Mouse (Mus musculus) CD8-positive naive resting alpha-beta T cell, adult 2 months (primary cell): Measurements from ENCODE around the gene Ntn3.

Experiments used
- DNase-seq, 2 experiments: peaks; one replicate each; pipeline ENCODE4 v3.0.0; 2022; ENCODE audit warnings: low read depth in 2 of 2, low spot score in 2 of 2

Ntn3 gene

DNA sequence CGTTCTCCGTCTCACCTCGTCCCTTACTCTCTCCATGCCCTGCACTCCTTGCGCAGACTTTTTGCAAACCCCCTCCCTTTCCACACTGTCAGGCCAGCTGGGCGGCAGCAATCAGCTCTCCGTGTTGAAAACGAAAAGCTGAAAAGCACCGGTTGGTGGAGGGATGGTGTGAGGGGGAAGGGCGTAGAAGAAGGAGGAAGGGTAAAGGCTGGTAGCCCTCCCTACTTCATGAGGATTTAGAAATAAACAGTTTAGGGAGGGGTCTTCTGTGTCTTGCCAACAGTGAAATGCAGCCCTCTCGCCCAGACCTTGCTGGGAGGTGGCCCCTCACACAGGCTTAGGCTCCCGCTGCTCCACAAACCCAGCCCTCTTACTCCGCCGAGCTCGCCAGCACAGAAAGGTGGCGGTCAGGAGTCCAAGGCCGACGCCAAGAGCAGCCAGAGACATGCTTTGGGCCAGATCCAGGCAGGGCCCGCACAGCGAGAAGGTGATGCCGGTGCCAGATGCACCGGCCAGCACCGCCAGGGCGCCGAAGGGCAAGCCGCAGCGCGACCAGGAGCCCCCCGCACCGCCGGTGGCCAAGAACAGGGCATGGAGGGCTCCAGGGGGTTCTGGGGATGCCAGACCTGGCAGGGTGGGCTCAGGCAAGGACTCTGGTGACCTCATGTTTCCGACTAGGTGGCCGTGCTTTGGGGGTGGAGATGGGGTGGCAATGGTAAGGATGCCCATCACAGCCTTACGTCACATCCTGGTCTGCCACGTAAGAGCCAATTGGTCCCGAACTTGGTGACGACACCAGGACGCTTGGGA, 2.5 kb upstream of the Ntn3 start:
- no peak for DNase-seq

DNA sequence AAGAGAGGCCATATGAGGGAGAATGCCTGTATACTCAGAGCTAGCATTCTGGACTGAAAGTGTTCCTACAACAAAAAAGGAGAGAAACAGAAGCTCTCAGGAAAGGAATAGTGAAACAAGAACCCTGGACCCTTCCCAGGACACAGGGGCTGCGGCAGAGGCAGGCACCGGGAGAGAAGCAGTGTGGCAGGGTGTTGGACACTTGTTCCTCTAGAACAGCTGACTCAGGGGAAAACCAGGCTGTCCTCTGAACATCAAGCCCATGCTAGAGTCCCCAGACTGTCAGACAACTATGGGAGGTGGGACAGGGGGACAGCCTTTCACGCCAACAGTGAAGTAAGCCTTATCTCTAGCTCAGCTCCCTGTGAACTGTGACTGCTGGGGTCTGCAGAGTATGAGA, 1.3 kb upstream of the Ntn3 start:
- no peak for DNase-seq

DNA sequence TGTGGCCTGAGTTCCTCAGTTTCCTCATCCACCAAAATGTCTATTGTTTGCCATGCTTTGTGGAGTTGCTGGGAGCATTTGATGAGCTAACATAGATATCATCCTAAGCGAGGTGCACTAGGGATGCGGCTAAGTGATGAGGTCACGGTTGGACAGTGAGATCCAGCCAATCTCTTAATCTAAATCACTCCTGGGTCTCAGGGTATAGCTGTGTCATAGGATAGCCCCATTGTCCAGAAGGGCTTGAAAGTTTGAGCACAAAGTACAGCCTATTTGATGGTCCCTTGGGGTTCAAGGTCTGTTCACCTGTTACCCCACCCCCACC, 547 bp upstream of the Ntn3 start:
- DNase-seq = no peak

DNA sequence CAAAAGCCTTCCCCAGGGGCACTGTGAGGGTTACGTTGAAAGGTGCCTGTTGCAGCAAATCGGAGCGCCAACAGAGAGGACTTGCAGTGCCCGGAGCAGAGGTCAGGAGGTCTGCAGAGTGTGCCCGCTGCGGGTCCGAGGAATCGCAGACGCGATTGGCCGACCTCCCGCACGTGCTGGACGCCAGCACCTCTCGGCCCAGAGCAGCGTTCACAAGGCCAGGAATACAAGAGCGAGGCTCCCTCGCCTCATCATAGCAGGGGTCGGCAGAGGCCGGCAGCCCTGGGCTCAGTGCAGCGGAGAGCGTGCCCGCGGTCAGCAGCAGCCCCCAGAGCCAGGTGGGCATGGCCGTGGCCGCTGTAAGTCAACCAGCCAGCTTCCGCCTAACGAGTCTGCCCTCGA, 689 bp downstream of the Ntn3 start:
- no peak for DNase-seq

DNA sequence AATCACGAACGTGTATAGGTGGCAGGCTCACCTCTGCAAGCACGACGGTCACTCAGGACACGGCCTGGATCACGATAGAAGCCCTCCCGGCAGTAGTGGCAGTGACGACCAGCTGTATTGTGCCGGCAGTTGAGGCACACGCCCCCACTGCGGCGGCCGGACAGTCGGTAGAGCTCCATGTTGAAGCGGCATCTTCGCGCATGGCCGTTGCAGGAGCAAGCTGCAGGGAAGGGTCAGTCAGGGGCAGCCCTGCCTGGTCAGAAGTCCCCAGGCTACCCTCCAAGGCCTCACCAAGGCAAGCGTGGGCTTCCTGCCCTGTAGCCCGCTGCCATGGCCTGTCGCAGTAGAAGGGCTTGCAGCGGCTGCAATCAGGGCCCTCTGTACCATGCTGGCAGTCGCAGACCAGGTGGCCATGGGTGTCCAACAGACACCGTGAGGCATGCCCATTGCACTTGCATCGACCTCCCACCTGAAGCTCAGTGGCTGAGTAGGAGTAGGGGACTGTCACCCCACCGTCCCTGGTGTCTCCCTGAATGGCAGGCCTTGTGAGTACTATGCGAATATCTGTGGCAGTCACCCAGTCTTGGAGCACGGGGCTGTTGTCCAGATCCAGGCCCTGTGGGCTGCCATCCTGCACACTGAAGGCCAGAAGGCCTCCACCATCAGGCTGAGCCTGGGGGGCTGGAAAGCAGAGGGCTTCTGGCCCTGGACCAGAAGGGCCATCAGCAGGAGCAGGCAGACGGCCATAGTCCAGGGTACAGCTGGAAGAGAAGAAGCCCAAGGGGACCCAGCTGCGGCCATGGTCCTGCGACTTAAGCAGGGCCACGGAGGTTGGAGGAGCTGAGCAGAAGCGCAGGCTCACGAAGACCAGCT, 1.3 kb downstream of the Ntn3 start:
- DNase-seq = no peak

DNA sequence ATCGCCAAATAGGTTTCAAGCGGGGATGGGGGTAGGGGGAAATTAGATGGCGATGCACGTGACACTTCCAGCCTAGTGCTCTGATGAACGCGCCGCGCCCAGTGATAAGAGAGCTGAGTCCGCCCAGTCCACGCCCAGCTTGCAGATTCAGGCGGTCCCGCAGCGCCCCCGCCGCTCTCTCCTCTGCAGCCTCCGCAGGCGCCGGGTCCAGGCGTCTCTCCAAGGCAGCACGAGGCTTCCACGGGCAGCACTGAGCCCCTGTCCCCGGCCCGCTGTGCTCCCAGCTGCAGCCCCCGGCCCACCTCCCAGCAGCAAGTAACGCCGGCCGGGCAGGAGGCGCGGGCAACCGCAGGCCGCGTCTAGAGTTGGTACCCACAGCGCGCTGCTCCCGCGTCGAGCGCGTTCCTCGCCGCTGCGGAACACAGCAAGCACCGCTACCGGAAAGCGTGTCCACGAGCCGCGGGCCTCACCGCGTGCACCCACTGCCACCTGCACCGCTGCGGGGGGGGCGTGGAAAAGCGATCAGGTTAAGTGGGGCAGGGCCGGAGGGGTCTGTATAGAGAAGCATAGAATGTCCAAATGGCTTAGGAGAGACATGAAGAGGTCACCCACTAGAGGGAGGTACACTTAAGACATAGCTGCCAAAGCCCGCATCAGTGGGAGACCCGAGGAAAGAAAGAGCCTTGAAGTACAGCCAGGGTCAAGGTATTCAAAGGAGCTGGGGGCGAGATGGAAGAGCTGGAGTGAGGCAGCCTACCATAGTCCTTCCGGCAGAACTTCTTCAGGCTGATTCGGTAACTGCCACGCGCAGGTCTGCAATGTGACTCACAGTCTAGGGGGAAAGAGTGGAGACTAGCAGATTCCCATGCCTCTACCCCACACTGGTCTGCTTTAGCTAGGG, 2.6 kb downstream of the Ntn3 start:
- no peak for DNase-seq

DNA sequence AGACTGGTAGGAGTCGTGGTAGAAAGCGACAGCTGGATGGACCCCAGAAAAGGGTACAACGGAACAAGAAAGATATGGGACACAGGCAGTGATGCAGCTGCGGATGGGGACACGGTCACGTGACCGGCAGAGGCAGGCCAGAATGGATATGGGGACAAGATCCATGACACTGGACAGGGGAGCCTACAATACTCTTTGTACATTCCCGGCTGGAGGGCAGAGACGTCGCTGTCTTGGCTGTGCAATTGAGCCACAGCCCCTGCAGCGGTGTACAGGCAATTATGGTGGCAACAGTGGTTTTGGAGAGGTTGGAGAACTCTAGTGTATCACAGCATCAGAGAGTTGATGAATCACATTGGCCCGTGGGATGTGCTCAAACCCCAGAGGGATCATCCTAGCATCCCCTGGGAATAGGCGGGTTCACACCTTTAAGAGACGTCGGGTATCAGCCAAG, 3.4 kb downstream of the Ntn3 start:
- no peak for DNase-seq

DNA sequence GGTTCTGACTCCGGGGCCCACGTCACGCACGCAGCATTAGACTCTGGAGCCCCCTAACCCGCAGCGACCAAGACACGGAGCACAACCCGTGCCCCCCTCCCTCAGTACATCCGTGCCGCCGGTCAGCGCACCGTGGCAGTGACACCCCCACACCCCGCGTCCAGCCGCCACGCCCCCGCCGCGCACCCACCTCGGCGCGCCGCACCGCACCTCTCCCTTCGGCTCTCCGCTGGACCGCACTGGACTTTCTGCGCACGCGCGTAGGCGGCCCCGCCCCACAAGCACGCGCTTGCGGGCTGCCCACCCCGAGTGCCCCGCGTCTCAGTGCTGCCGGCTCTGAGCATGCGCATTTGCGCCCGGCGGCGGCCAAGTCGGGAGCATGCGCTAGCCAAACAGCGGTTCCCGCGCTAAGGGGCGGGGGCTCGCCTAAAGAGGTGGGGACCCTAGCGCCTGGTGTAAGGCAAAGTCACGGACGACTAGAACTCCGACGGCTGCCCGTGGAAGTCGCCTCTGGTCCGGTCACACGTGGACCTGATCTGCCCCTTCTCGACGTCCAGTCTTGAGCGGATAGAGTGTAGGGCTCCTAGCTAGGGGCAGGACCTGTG, 3.9 kb downstream of the Ntn3 start, which contains the start of gene Tbc1d24:
Gene Tbc1d24, minus strand, starts transcription at position 279 of the 605 bp plus-strand sequence.
- DNase-seq = peak; percentile 74 to 75

DNA sequence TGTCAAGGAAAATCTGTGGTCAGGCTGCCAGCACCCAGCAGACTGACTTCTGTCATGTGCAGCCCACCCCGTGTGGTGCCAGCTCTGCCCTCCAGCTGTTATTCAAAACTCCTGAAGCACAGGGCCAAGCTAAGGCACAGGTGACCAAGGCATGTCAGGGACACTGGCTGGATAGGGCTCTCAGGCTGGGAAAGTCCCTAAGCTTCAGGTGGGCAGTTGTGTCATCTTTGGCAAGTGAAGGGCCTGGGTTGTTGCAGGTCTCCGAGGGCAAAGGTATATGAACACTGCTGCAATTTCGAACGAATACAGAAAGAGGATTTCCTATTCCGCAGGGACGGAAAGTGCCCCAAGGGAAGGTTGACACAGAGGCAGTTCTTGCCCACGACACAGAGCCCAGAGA, 4.5 kb downstream of the Ntn3 start:
- no peak for DNase-seq

DNA sequence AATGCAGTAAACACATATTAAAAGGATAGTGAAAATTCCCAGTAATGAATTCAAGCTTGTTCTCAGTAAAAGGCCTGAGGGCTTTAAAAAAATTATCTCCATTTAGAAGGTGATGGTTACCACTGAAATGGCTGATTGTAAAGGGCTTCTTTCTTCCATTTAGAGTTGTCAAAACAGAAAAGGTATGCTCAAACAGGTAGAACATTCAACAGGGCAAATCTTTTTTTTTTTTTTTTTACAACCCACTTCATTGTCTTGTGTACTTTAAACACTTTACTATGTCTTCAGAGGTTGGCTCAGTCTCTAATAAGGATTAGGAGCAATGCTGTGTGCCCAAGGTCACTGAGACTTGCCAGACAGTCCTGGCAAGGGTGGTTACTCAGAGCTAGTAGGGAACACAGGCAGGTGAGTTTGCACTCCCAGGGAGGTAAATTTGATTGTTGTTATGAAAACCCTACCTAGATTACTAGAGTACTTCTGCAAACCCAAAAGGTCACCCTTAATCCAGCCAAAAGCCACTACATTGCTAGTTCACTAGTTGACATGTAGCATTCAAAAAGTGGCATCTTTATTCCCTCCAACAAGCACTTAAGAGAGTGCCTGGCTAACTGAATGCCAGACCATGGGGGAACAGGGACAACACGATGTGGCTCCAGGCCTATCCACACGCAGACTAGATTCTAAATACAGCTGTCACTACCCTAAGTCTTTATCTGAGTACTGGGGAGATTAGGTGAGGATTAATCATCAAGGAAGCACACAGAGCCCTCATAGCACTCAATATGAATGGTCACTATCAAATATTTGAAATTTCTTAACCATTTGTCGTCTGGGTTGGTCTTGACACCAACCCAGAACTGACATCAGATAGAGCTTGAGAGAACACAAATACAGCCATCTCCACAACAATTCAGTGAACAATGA, 5.5 kb downstream of the Ntn3 start:
- DNase-seq = no peak

DNA sequence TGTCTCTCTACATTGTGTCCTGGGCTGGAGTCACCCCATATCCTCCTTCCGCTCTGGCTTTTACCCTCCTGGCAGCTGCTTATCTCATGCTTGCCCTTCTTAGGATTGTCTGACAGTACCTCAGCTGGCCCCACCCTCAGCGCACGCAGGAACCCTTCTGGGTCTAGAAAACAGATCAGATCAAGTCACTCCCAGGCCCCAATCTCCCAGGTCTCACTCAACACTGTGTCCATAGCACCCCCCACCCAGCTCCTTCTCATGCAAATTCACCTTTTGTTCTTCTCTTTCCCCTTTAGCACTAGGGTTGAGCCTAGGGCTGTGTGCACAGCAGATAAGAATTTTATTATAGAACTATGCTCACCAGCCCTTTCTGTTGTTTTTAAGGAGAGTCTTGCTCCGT, 6.3 kb downstream of the Ntn3 start:
- no peak for DNase-seq

DNA sequence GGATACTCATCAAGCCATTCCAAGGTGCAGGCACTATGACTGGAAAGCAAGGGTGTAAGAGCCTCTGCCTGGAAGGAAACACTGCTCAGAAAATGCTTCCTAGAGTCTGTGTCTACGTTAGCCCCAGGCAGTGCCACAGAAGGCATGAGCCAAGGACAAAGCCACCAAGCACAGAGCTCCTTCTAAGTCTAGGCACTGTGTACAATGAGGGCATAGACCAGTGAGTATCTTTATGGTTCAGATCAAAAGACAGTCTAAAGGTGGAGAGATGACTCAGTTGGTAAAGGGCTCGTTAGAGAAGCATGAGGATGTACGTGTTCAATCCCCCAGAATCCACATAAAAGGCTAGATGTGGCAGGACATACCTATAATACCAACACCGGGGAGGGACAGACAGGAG, 8.2 kb downstream of the Ntn3 start:
- DNase-seq = no peak

DNA sequence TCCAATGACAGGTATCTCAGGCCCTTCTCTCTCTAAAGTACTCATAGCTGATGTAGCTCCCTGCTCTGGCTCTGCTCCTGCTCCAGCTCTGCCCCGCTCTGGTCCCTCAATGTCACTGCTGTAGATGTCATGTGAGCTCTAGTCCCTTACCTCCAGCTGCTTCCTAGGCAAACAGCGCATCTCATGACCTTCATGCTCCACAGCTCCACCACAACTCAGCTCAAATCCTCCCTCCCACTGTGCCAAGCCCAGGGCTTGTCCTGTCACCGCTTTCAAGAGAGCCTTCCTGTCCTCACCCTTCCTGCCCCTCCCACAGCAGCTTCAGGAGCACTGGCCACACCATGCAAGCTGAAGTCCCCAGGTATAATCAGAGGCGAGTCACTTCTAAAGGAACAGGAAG, 9.6 kb downstream of the Ntn3 start:
- no peak for DNase-seq

DNA sequence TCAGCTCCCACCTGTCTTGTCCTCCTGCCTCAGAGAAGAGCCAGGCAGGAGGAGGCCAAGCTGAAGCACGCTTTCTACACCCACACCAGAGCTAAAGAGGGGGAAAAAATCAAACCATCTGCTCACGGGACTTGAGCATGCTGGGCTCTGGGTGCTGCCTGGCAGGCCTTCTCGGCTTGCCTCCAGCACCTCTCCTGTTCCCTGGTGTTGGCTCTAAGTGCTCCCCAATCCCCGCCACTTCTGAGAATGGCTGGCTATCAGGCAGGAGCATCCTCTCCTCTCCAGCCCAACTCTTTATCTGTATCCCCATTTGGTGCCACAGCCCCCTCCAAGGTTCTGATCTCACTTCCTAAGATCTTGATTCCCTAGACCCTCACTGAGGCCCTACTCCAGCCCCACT, 10.1 kb downstream of the Ntn3 start:
- no peak for DNase-seq

DNA sequence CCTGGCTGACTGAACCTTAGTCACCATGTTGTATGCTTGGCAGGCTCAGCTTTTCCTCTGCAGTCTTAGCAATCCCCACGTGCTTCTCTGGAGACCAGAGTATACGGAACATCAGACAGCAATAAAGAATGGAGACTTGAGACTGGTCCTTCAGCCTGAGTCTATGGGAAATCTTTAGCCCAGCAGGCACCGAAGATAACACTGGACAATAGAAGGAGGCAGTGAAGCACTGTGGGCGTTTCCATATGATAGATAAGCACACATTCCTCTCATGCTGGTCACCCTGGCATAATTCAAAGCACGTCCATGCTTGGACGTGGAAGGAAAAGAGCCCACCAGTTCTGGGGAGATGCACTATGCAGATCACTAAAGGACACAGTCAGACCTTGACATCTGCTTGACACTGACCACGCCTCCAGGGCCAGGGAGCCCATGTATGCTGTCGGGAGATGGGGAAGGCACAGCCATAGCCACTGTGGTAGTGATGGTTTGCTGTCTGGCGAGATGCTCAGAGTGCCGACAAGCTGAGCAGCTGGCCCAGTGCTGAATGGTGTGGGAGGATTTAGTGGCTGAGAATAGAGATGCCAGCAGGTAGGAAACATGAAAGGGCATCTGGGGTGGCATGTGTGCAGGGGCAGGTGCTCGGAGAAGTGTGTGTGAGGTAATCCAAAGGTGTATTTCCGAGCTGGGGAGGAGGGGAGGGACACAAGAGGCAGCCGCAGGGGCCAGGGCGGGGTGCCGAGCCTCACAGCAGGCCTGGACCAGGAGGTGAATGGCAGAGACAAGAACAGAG, 12.1 kb downstream of the Ntn3 start:
- no peak for DNase-seq

DNA sequence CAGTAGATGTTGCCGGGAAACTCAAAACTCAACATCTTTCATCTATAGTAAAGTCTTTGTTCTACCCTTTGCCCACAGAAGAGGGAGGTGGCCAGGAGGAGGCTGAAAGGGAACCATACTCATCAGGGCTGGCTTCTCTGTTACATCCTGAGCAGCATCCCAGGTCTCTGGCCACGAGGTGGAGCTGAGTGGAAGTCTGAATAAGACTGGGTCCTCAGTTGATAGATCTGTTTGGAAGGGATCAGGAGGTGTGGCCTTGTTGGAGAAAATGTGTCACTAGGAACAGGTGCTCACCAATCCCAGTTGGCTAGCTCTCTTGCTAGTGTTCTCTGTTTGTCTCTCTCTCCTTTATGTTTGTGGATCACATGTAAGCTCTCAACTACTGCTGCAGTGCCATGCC, 14.0 kb downstream of the Ntn3 start:
- no peak for DNase-seq

DNA sequence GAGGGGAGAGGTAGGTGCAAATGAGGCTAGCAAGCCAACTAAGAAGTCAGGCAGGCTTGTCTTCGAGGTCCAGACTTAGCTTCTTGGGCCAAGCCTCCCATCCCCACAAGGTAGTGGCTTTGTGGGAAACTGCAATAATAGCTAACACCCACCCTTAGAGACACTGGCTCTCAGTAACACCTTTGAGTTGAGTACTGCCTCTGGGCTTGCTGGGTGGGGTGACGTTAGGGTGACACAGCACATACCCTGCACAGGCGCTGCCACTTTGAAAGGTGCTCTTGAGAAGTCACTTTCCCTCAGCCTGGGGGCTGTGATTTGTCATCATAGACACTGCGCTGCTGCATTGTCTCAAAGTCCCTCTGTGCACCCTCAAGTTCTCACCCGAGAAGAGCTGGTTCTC, 15.6 kb downstream of the Ntn3 start:
- DNase-seq = no peak

DNA sequence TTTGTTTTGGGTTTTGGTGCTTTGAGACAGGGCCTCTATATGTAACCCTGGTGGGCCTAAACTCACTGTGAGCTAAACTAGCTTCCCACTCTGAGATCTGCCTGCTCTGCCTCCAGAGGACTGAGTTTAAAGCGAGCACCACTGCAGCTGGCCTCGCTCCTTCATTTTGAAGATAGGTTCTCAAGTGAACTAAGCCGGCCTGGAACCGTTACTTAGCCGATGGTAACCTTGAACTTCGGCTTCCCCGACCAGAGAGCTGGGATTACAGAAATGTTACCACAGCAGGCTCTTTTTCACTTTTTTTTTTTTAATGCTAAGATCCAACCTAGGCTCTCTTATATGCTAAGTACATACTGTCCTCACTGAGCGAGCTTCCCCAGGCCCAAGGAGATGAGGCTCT, 16.1 kb downstream of the Ntn3 start:
- no peak for DNase-seq

DNA sequence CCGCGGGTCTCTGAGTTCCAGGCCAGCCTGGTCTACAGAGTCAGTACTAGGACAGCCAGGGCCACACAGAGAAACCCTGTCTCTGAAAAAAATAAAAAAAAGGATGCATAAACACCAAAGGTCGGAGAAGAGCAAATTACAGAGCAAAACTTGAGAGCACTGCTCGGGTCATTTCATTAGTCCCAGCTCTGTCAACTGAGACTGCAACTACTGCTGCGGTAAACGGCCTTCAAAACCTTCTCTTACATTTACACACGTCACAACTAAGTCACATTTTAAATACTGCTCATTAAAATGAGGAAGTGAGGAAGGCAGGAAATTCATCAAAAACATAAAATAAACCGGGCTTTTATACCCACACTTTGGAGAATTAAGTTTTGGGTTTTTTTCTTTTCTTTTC, 16.5 kb downstream of the Ntn3 start:
- DNase-seq = no peak
